In genomic region chr4:40184470-40184869, GRCm38 (mm10) we compare ENCODE assay signal across 17 mouse cellular contexts.
"Had no signal": no experiment of that assay in that cellular context is flagged by ENCODE, and none has a peak within 500 bp of the region (broad histone marks: within the 10 kb centered on the region; RNA-seq: fewer than 3 reads in every experiment).

No protein-coding gene starts in this region.

- H3K4me3 ChIP-seq: lung, embryonic 15.5 days; megakaryocyte, embryonic 14.5 days; midbrain, embryonic 13.5 days; midbrain, embryonic 15.5 days; neural tube, embryonic 12.5 days had no signal

- H3K9ac ChIP-seq: liver, postnatal 0 days; lung, embryonic 15.5 days; midbrain, embryonic 13.5 days; midbrain, embryonic 15.5 days; neural tube, embryonic 12.5 days had no signal

- H3K27me3 ChIP-seq: lung, embryonic 15.5 days; megakaryocyte, embryonic 14.5 days; midbrain, embryonic 13.5 days; midbrain, embryonic 15.5 days; neural tube, embryonic 12.5 days had no signal

- H3K9me3 ChIP-seq: lung, embryonic 15.5 days; megakaryocyte, embryonic 14.5 days; midbrain, embryonic 13.5 days; midbrain, embryonic 15.5 days; neural tube, embryonic 12.5 days had no signal

- DNase-seq: liver, postnatal 0 days; lung, adult 2 months; lung, postnatal 14 days; lung, postnatal 36 days; right cerebral cortex, postnatal 14 days; spleen, adult 18-20 months; thymus, adult 18-20 months; thymus, postnatal 14 days; thymus, postnatal 36 days had no signal

- H3K27ac ChIP-seq: lung, embryonic 15.5 days; macrophage; midbrain, embryonic 13.5 days; midbrain, embryonic 15.5 days; neural tube, embryonic 12.5 days had no signal

- H3K4me2 ChIP-seq: lung, embryonic 15.5 days; midbrain, embryonic 11.5 days; midbrain, embryonic 13.5 days; midbrain, embryonic 15.5 days; neural tube, embryonic 12.5 days had no signal

- H3K4me1 ChIP-seq: lung, embryonic 15.5 days; midbrain, embryonic 13.5 days; midbrain, embryonic 15.5 days; neural tube, embryonic 12.5 days had no signal

- ATAC-seq: liver, postnatal 0 days; lung, postnatal 0 days; midbrain, embryonic 13.5 days; midbrain, embryonic 15.5 days had no signal
